Mouse (Mus musculus) kidney, adult 2 months (tissue): ENCODE data around the gene Ssbp3. TPM values are rescaled to one million over a fixed set of nuclear protein-coding genes. Genes with fewer than 3 reads are reported as not detected.

ENCODE experiments used
- DNase-seq: peaks from one replicate; pipeline ENCODE4 v3.0.0; 2021
- H3K27ac ChIP-seq: fragments of 200-500 bp; 2 replicates; pipeline ENCODE4 v1.5.1; 2012; ENCODE audit warnings: low read depth, low read length, control low read depth, inconsistent platforms; ENCODE audit not compliant: insufficient read depth
- H3K27me3 ChIP-seq: fragments of 200-500 bp; replicated peaks from 2 replicates; pipeline ENCODE4 v1.6.1; 2012; ENCODE audit warnings: mild to moderate bottlenecking, moderate library complexity, low read length, inconsistent platforms; ENCODE audit not compliant: control insufficient read depth, insufficient read depth
- H3K36me3 ChIP-seq: fragments of 200-500 bp; 2 replicates; pipeline ENCODE4 v1.6.1; 2012; ENCODE audit warnings: mild to moderate bottlenecking, moderate library complexity, low read length, inconsistent platforms; ENCODE audit not compliant: control insufficient read depth, insufficient read depth
- H3K4me1 ChIP-seq: fragments of 200-500 bp; 2 replicates; pipeline ENCODE4 v1.6.1; 2011; ENCODE audit warnings: low read length; ENCODE audit not compliant: control insufficient read depth, insufficient read depth
- H3K4me3 ChIP-seq: fragments of 200-500 bp; 2 replicates; pipeline ENCODE4 v1.5.1; 2011; ENCODE audit warnings: mild to moderate bottlenecking, low read depth, low read length, control low read depth; ENCODE audit not compliant: insufficient read depth
- CTCF ChIP-seq: fragments of 200-500 bp; conservative IDR thresholded peaks from 2 replicates; pipeline ENCODE4 v1.5.1; 2011; ENCODE audit warnings: low read depth, mild to moderate bottlenecking, control low read depth, low read length, moderate library complexity, mixed read lengths; ENCODE audit not compliant: insufficient read depth, insufficient read length
- POLR2A ChIP-seq: fragments of 200-500 bp; IDR thresholded peaks from one replicate; pipeline ENCODE4 v1.6.1; 2011; ENCODE audit warnings: low read depth, low read length, control low read depth
- WGBS: fragments of 180-500 bp; shearing (Covaris S2); methylation state at CpG from one replicate; pipeline ENCODE4 v1.1.7; 2018; 5-methylcytosine and 5-hydroxymethylcytosine counted together
- polyA plus RNA-seq: library from polyadenylated mRNA; depleted of rRNA; stranded (reverse); fragments of >200 nt; gene quantifications from 2 replicates; pipeline ENCODE4 v1.2.3, GENCODE M21; 2012

Ssbp3 gene
- polyA plus RNA-seq, 1 experiment, result 48.6 TPM

GRCm38 (mm10) chr4:106924175-106924574, 13.7 kb downstream of the Ssbp3 start:
- H3K27me3 ChIP-seq, result no peaks in the 10 kb centered on the region
- no peak for DNase-seq
- H3K4me3 ChIP-seq, result no peak overlapping the region
- 81% methylated on average over 4 of the region's 4 CpGs for WGBS
- H3K36me3 ChIP-seq, result no peaks in the 10 kb centered on the region
- H3K4me1 ChIP-seq, result no peaks in the 10 kb centered on the region
- H3K27ac ChIP-seq, result no peak overlapping the region
- TF ChIP-seq CTCF (no peak), POLR2A (no peak)

- DNase-seq, result no peak
- TF ChIP-seq CTCF, result no peak
- no peak for TF ChIP-seq POLR2A
- Histone ChIP-seq H3K36me3 (no peaks in the 10 kb centered on the region), H3K4me3 (no peak overlapping the region), H3K27me3 (no peaks in the 10 kb centered on the region), H3K27ac (no peak overlapping the region), H3K4me1 (no peaks in the 10 kb centered on the region)
- WGBS, result 89% methylated on average over 10 of the region's 10 CpGs
Observed at GRCm38 (mm10) chr4:106924888-106925287, 14.4 kb downstream of the Ssbp3 start.

DNA sequence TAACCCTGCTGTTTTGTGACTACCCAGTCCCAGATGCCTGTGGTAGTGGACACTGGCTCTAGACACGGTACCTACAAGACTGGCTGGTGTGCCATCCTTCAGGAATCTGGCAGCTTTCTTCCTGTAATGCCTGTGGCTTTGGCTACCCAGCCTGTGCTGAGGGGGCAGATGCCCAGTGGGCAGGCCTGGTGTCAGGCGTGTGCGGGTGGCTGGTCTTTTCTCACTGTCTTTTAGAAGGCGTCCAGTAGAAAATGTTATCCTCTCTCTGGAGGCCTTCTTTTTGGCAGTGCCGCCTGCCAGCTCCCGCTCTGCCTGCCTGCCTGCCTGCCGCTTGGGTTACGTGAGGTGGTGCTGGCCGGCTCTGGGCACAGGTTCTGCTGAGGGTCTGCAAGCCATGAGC, 15.9 kb downstream of the Ssbp3 start:
- Histone ChIP-seq H3K36me3 (no peaks in the 10 kb centered on the region), H3K27ac (no peak overlapping the region), H3K4me3 (no peak overlapping the region), H3K4me1 (no peaks in the 10 kb centered on the region), H3K27me3 (no peaks in the 10 kb centered on the region)
- TF ChIP-seq POLR2A (no peak), CTCF (no peak)
- WGBS, result 93% methylated on average over 9 of the region's 9 CpGs
- no peak for DNase-seq

DNA sequence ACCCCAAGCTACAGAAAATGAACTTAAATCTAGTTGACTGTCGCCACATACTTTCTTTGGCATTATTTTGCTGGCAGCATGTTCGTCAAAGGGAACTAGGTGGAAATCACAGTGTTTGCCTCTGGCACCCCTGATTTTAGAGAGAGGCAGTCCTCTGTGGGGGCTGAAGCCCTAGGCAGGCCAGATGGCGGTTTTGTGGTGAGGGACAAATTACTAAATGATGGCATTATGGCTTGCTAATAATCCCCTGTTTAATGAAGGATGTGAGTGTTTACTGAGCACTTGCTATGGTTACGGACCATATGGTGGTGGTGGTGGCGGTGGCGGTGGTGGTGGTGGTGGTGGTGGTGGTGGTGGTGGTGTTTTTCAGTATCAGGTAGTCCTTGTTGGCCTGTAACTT, 16.5 kb downstream of the Ssbp3 start:
- WGBS, result 96% methylated on average over 6 of the region's 6 CpGs
- Histone ChIP-seq H3K27ac (no peak overlapping the region), H3K4me1 (no peaks in the 10 kb centered on the region), H3K27me3 (no peaks in the 10 kb centered on the region), H3K36me3 (no peaks in the 10 kb centered on the region), H3K4me3 (no peak overlapping the region)
- DNase-seq, result no peak
- TF ChIP-seq CTCF (no peak), POLR2A (no peak)

DNA sequence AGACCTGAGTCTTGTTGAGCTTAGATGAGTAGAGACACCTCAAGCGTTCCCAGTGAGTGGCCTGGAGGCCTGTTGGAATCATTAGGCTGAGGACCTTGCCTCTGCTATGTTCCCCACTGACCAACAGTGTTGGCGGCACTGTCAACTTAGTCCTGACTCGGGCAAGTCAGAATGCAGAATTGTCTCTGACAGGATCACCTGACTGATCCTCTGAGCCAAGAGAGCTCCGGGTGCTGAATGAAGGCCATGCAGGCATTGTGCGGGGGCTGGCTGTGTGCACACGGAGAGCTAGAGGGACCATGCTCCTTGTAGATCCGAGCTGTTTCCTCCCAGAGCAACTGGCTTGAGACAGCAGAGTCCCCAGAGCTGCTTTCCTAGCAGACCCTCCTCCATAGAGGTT, 18.5 kb downstream of the Ssbp3 start:
- H3K27ac ChIP-seq, result no peak overlapping the region
- no peaks in the 10 kb centered on the region for H3K27me3 ChIP-seq
- H3K4me3 ChIP-seq, result no peak overlapping the region
- DNase-seq, result no peak
- no peaks in the 10 kb centered on the region for H3K36me3 ChIP-seq
- WGBS, result 64% methylated on average over 7 of the region's 7 CpGs
- H3K4me1 ChIP-seq, result no peaks in the 10 kb centered on the region
- TF ChIP-seq POLR2A (no peak), CTCF (no peak)

DNA sequence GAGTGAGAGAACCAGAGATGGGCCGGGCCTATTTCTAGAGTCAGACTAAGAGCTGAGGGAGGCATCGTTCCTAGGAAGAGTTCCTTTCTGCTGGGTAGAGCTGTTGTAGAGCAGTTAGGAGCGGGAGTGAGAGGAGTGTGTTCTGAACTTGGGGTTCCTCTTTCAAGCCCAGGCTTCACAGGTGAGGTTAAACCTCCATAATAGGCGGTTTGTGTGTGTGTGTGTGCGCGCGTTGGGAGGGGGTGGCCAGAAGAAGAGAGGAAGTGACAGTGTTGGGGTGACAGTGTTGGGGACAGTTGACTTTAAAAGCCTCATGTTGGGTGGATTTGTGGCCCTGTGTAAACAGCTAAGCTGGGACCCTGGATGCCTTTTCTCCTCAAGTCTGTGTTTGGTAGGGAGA, 22.1 kb downstream of the Ssbp3 start:
- H3K4me1 ChIP-seq, result no peaks in the 10 kb centered on the region
- H3K27me3 ChIP-seq, result no peaks in the 10 kb centered on the region
- TF ChIP-seq POLR2A, result no peak
- TF ChIP-seq CTCF, result no peak
- DNase-seq, result no peak
- no peaks in the 10 kb centered on the region for H3K36me3 ChIP-seq
- no peak overlapping the region for H3K4me3 ChIP-seq
- H3K27ac ChIP-seq, result no peak overlapping the region
- whole genome bisulfite sequencing, result 94% methylated on average over 7 of the region's 7 CpGs

GRCm38 (mm10) chr4:106933813-106934482, 23.4 kb downstream of the Ssbp3 start:
- Histone ChIP-seq H3K4me1 (0 out of 2 replicates have a peak, but pooled peaks cover under 1% of the 10 kb centered on the region), H3K27ac (no peak overlapping the region)
- no peak for DNase-seq

More at GRCm38 (mm10) chr4:106933813-106934482, 23.4 kb downstream of the Ssbp3 start:
- no peak overlapping the region for H3K4me3 ChIP-seq
- no peak for TF ChIP-seq CTCF
- no peak for TF ChIP-seq POLR2A
- 74% methylated on average over 9 of the region's 9 CpGs for WGBS
- H3K27me3 ChIP-seq, result no peaks in the 10 kb centered on the region
- H3K36me3 ChIP-seq, result no peaks in the 10 kb centered on the region
